Mouse (Mus musculus) heart, embryonic 14.5 days (tissue): ENCODE data around the gene 9430038I01Rik. TPM values are rescaled to one million over a fixed set of nuclear protein-coding genes. Genes with fewer than 3 reads are reported as not detected.

Experiments used
- ATAC-seq: fragments of 200-750 bp; cut with Nextera tagmentation; 2 replicates; pipeline ENCODE4 v1.8.0; 2017; ENCODE audit warnings: low read depth, moderate TSS enrichment; ENCODE audit not compliant: insufficient number of reproducible peaks, insufficient read depth, low FRiP score
- H3K27ac ChIP-seq, 2 experiments: fragments of 200-500 bp in 1 of 2; fragments of 300-500 bp in 1 of 2; sonication (generic) in 1 of 2; replicated peaks in 1 of 2; 2 replicates each; pipeline ENCODE4 v1.5.1; 2012 to 2014; ENCODE audit warnings: low read depth in 2 of 2, low read length in 2 of 2, control low read depth in 1 of 2, mild to moderate bottlenecking in 1 of 2, mixed read lengths in 1 of 2; ENCODE audit not compliant: control insufficient read depth in 1 of 2, insufficient read depth in 1 of 2
- H3K27me3 ChIP-seq: fragments of 300-500 bp; sonication (generic); 2 replicates; pipeline ENCODE4 v1.6.1; 2014; ENCODE audit warnings: mild to moderate bottlenecking, low read length, control low read depth; ENCODE audit not compliant: control insufficient read depth, insufficient read depth
- H3K36me3 ChIP-seq: fragments of 300-500 bp; sonication (generic); 2 replicates; pipeline ENCODE4 v1.6.1; 2014; ENCODE audit warnings: mild to moderate bottlenecking, control low read depth, low read length, mixed read lengths; ENCODE audit not compliant: control insufficient read depth, insufficient read depth
- H3K4me1 ChIP-seq, 2 experiments: fragments of 200-500 bp in 1 of 2; fragments of 300-500 bp in 1 of 2; sonication (generic) in 1 of 2; 2 replicates each; pipeline ENCODE4 v1.6.1; 2012 to 2014; ENCODE audit warnings: low read length in 2 of 2, control low read depth in 1 of 2, mixed read lengths in 1 of 2; ENCODE audit not compliant: control insufficient read depth in 2 of 2, insufficient read depth in 2 of 2
- H3K4me2 ChIP-seq: fragments of 300-500 bp; sonication (generic); 2 replicates; pipeline ENCODE4 v1.6.1; 2014; ENCODE audit warnings: mild to moderate bottlenecking, low read length
- H3K4me3 ChIP-seq, 2 experiments: fragments of 200-500 bp in 1 of 2; fragments of 300-500 bp in 1 of 2; sonication (generic) in 1 of 2; 2 replicates each; pipeline ENCODE4 v1.5.1; 2012 to 2014; ENCODE audit warnings: low read length in 2 of 2, mild to moderate bottlenecking in 2 of 2, control low read depth in 1 of 2, low read depth in 1 of 2, moderate library complexity in 1 of 2; ENCODE audit not compliant: control insufficient read depth in 1 of 2, insufficient read depth in 1 of 2
- H3K9ac ChIP-seq: fragments of 300-500 bp; sonication (generic); 2 replicates; pipeline ENCODE4 v1.6.1; 2014; ENCODE audit warnings: mild to moderate bottlenecking, low read length
- H3K9me3 ChIP-seq: fragments of 300-500 bp; sonication (generic); 2 replicates; pipeline ENCODE4 v1.6.1; 2016; ENCODE audit warnings: low read length, control low read depth; ENCODE audit not compliant: control insufficient read depth
- WGBS: fragments of 180-500 bp; shearing (Covaris S2); extraction: QIAGEN DNeasy Blood & Tissue Kit; methylation state at CpG from one replicate; pipeline ENCODE4 v1.1.7; 2014; 5-methylcytosine and 5-hydroxymethylcytosine counted together
- polyA plus RNA-seq: library from polyadenylated mRNA; unstranded; fragments of >200 nt; fragmentation: Nextera tagmentation; extraction: Ambion mirVana; gene quantifications from 2 replicates; pipeline ENCODE4 v1.2.1, GENCODE M21; 2014

9430038I01Rik gene
- polyA plus RNA-seq, 1 experiment from 2014 or later = 17.6 TPM

DNA sequence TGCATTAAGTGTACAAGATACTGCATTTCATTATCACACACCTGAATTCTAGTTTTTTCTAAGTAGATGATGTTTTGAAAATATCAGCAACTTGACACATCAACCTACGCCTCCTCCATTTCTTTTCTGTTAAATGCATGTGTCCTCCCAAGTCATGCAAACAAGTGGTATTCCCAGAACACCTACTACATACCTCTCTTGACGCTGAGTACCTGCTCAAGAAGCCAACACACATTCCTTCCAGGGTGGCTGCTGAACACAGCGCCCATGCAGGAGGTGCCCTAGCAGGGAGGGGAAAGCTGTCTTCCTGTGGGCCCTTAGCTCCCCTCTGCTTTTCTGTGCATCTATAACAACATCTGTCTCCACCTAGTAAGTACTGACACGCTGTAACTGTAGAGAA, 11.6 kb downstream of the 9430038I01Rik start:
- no peak for ATAC-seq
- Histone ChIP-seq H3K4me1 (peaks cover 3 to 13% of the 10 kb centered on the region in 2 experiments), H3K4me3 (no peak overlapping the region), H3K4me2 (no peak overlapping the region), H3K27ac (no peak overlapping the region), H3K9me3 (0 out of 2 replicates have a peak, but pooled peaks cover 3% of the 10 kb centered on the region), H3K9ac (no peak overlapping the region), H3K27me3 (no peaks in the 10 kb centered on the region), H3K36me3 (no peaks in the 10 kb centered on the region)
- 92% methylated on average over 4 of the region's 4 CpGs for WGBS

DNA sequence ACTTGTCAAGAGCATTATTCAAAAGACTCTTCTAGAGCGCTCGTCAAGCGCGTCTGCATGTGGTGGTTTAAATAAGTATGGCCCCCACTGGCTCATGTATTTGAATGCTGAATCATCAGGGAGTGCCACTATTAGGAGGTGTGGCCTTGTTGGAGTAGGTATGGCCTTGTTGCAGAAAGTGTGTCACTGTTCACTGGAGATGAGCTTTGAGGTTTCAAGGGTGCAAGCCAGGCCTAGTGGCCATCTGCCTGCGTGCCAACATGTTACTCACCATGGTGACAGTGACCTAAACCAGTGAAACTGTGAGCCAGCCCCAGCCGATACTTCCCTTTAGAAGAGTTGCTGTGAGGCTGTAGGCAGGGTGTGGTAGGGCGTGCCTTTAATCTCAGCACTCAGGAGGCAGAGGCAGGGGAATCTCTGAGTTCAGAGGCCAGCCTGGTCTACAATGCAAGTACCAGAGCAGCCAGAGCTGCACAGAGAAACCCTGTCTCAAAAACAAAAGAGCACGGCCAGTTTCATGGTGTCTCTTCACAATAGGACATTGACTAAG, 13.1 kb downstream of the 9430038I01Rik start:
- whole genome bisulfite sequencing = 80% methylated on average over 8 of the region's 8 CpGs

DNA sequence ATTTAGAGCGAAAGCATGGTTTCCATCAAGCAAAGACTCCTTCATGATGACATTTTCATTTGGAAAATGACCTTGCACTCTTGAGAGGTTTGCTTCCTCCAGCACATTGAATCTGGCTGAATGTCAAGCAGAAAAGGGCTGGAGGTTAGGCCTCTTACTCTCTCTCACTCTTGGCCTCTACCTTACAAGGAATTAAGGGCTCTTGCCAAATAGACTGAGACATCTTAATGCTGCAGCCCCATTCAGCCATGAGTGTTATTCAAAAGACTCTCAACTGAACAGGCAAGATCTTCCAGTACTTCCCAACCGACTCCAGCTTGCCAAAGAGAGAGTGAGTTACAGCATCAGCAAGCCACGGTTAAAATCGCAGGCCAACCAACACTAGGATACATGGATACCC, 15.1 kb downstream of the 9430038I01Rik start:
- 74% methylated on average over 4 of the region's 4 CpGs for WGBS
- no peak overlapping the region for H3K9ac ChIP-seq
- peaks cover 3 to 13% of the 10 kb centered on the region in 2 experiments for H3K4me1 ChIP-seq
- H3K4me3 ChIP-seq = no peak overlapping the region
- no peak for ATAC-seq
- H3K27me3 ChIP-seq = no peaks in the 10 kb centered on the region
- no peaks in the 10 kb centered on the region for H3K9me3 ChIP-seq
- no peaks in the 10 kb centered on the region for H3K36me3 ChIP-seq
- H3K27ac ChIP-seq = peak overlapping the region; percentile 49 to 51; a peak in 2 of 4 replicates
- no peak overlapping the region for H3K4me2 ChIP-seq

More for the DNA sequence above, 13.1 kb downstream of the 9430038I01Rik start:
- Histone ChIP-seq H3K4me3 (no peak overlapping the region), H3K36me3 (no peaks in the 10 kb centered on the region), H3K9ac (no peak overlapping the region), H3K4me1 (peaks cover 3 to 13% of the 10 kb centered on the region in 2 experiments), H3K4me2 (no peak overlapping the region), H3K9me3 (0 out of 2 replicates have a peak, but pooled peaks cover 3% of the 10 kb centered on the region), H3K27ac (no peak overlapping the region), H3K27me3 (no peaks in the 10 kb centered on the region)
- ATAC-seq = no peak

DNA sequence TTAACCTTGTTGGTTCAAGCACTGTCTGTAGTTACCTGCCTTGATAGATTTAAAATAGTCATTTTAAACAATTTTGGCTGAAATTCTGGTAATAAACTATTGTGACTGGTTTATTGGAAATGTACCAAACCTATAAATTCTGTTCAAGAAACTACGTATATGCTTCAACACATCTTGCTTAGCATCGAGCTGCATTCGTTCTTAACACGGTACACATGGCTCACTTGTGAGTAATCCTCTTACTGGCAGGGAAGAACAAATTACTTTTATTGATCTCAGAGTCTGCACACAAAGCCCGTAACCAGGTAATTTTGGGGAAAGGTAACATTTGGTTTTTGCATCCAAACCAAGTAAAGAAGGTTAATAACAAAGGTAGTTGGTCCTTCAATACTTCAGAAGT, 22.7 kb downstream of the 9430038I01Rik start:
- ATAC-seq = no peak
- no peaks in the 10 kb centered on the region for H3K36me3 ChIP-seq

DNA sequence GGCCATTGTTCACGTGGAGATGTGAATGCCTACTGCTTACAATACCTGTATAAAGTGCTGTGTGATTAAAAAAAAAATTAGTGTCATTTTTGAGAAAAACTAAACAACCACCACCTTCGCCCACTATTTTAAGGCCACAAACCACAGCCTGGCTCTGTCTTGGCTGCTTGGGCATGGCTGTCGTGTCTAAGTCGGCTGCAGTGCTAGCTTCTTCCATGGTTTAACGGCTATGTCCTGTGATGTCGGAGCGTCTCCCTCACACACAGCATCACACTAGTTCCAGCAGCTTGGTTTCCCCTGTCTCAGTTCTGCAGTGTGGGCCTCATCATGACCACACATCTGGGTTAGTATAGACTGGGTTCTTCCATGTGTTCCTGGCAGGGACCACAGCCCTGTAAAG, 35.6 kb downstream of the 9430038I01Rik start:
- 92% methylated on average over 7 of the region's 7 CpGs for WGBS

More for the DNA sequence above, 22.7 kb downstream of the 9430038I01Rik start:
- H3K27ac ChIP-seq = no peak overlapping the region
- no peaks in the 10 kb centered on the region for H3K27me3 ChIP-seq
- H3K4me3 ChIP-seq = no peak overlapping the region
- WGBS = 97% methylated on average over 5 of the region's 5 CpGs
- no peaks in the 10 kb centered on the region for H3K9me3 ChIP-seq
- H3K4me2 ChIP-seq = no peak overlapping the region
- no peak overlapping the region for H3K9ac ChIP-seq
- no peaks in the 10 kb centered on the region for H3K4me1 ChIP-seq

DNA sequence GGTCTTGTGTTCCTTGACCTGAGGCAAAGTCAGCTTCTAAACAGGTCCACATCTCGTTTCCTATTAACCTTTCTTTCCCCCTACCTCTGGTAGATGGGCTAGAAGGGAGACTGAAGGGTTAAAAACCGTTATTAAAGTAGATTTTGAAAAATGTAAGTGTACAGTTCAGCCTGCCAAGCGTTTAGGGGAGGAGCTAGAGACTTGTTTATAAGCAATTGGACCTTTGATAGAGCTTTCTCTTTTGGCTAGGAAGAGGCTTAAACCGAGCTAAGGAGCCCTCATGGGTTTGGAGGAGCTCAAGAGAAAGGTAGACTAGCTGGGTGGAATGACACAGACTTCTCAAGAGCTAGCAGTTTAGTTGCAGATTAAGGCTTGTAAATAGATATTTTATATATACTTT, 38.8 kb downstream of the 9430038I01Rik start:
- WGBS = 53% methylated on average over 4 of the region's 4 CpGs
- Histone ChIP-seq H3K36me3 (peaks cover 9% of the 10 kb centered on the region), H3K4me3 (no peak overlapping the region), H3K9ac (no peak overlapping the region), H3K4me1 (no peaks in the 10 kb centered on the region), H3K4me2 (no peak overlapping the region), H3K27me3 (no peaks in the 10 kb centered on the region), H3K9me3 (no peaks in the 10 kb centered on the region), H3K27ac (no peak overlapping the region)
- ATAC-seq = no peak

More for the DNA sequence above, 35.6 kb downstream of the 9430038I01Rik start:
- no peak for ATAC-seq
- Histone ChIP-seq H3K9me3 (no peaks in the 10 kb centered on the region), H3K36me3 (peaks cover 9% of the 10 kb centered on the region), H3K27ac (no peak overlapping the region), H3K9ac (no peak overlapping the region), H3K4me1 (no peaks in the 10 kb centered on the region), H3K4me2 (no peak overlapping the region), H3K4me3 (no peak overlapping the region), H3K27me3 (no peaks in the 10 kb centered on the region)

DNA sequence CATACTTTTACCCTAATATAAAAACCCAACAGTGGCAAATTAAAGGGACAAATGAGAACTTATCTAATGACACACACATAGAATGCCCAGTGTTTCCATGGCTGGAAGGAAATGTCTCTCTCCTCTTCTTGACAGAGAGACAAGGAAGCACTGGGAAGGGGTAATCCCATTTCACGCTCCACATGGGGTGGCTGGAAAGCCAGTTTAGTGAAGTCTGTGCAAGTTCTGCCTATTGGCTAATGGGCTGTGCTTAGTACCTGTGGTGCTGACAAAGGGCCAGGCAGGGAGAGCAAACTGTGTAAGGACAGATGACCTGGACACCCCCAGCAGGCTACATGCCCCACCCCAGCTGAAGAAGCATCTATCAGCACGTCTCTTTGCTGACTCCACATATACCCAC, 40.4 kb downstream of the 9430038I01Rik start:
- no peaks in the 10 kb centered on the region for H3K27me3 ChIP-seq
- no peak overlapping the region for H3K4me3 ChIP-seq
- H3K27ac ChIP-seq = no peak overlapping the region
- H3K4me2 ChIP-seq = no peak overlapping the region
- peaks cover 2% of the 10 kb centered on the region; the same call in 1 of the 2 replicates for H3K36me3 ChIP-seq
- no peak for ATAC-seq
- 52% methylated on average over 2 of the region's 2 CpGs for WGBS
- no peak overlapping the region for H3K9ac ChIP-seq
- H3K9me3 ChIP-seq = no peaks in the 10 kb centered on the region
- H3K4me1 ChIP-seq = no peaks in the 10 kb centered on the region

DNA sequence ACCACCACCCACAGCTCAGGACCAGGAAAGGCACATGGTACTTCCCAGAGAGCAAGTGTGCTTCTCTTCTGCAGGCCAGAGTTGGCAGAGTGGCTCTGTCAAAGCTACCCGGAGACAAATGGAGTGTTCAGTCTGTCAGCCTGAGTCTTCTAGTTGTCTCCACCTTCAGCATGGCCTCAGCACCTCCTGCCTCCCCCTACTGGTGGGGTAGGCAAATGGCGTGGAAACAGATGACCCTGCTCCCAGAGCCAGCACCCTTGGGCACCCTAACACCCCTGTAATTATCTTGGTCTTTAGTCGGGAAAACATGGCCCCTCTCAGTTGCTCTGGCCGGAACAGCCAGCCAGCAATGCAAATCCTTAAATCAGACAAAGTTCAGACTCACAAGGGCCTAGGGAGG, 43.8 kb downstream of the 9430038I01Rik start:
- WGBS = 81% methylated on average over 4 of the region's 4 CpGs
- no peak overlapping the region for H3K27ac ChIP-seq
- no peak for ATAC-seq

More for the DNA sequence above, 43.8 kb downstream of the 9430038I01Rik start:
- H3K4me3 ChIP-seq = no peak overlapping the region
- no peaks in the 10 kb centered on the region for H3K4me1 ChIP-seq
- H3K9ac ChIP-seq = no peak overlapping the region
- no peaks in the 10 kb centered on the region for H3K9me3 ChIP-seq
- no peaks in the 10 kb centered on the region for H3K27me3 ChIP-seq
- H3K36me3 ChIP-seq = no peaks in the 10 kb centered on the region
- H3K4me2 ChIP-seq = no peak overlapping the region
